Mouse (Mus musculus) gastrocnemius, adult 18-20 months (tissue): ENCODE data around the gene Treml1. TPM values are rescaled to one million over a fixed set of nuclear protein-coding genes. Genes with fewer than 3 reads are reported as not detected.
"Not testable (repeated sequence)": the region's sequence is repeated elsewhere in the genome, so short reads cannot be mapped to it uniquely, and the experiment has no call there.

Experiments
- DNase-seq: peaks from one replicate; pipeline ENCODE4 v3.0.0; 2021; ENCODE audit warnings: low spot score
- long read RNA-seq, 2 experiments: library from polyadenylated mRNA; stranded (forward); transcript quantifications; one replicate each; pipeline ENCODE4 v2.0.0; 2021
- total RNA-seq, 2 experiments: library from RNA; stranded (reverse); gene quantifications; 2 replicates each; pipeline ENCODE4 v1.2.3; 2021

Gene Treml1
- total RNA-seq: under 1 TPM in 1 of 2 experiments, not detected in 1; 0.19 TPM
- long read RNA-seq, experiment 1: 0 reads
- long read RNA-seq, experiment 2: 0 reads

- no peak for DNase-seq
Observed at GRCm38 (mm10) chr17:48359616-48360015, at the start of gene Treml1. TSS of gene Treml1 (plus strand) at chr17:48359916.

GRCm38 (mm10) chr17:48312124-48312523, 47.6 kb upstream of the Treml1 start:
- no peak for DNase-seq

- DNase-seq: not testable (repeated sequence)
Observed at GRCm38 (mm10) chr17:48315905-48316579, 43.7 kb upstream of the Treml1 start, which contains the start of gene B430306N03Rik. TSS of gene B430306N03Rik (plus strand) at chr17:48316141.

GRCm38 (mm10) chr17:48318686-48319085, 41.0 kb upstream of the Treml1 start:
- no peak for DNase-seq

GRCm38 (mm10) chr17:48321279-48321678, 38.4 kb upstream of the Treml1 start:
- no peak for DNase-seq

GRCm38 (mm10) chr17:48323236-48323635, 36.5 kb upstream of the Treml1 start:
- DNase-seq: no peak

GRCm38 (mm10) chr17:48324258-48324657, 35.5 kb upstream of the Treml1 start:
- DNase-seq: no peak

- no peak for DNase-seq
Observed at GRCm38 (mm10) chr17:48325093-48325492, 34.6 kb upstream of the Treml1 start.

GRCm38 (mm10) chr17:48325638-48326037, 34.1 kb upstream of the Treml1 start:
- no peak for DNase-seq

GRCm38 (mm10) chr17:48326656-48327055, 33.1 kb upstream of the Treml1 start:
- no peak for DNase-seq

GRCm38 (mm10) chr17:48332524-48332923, 27.2 kb upstream of the Treml1 start:
- DNase-seq: no peak

GRCm38 (mm10) chr17:48334186-48334585, 25.5 kb upstream of the Treml1 start:
- DNase-seq: no peak

GRCm38 (mm10) chr17:48336857-48337256, 22.9 kb upstream of the Treml1 start:
- peak; percentile 65 for DNase-seq

GRCm38 (mm10) chr17:48340267-48340666, 19.4 kb upstream of the Treml1 start:
- DNase-seq: no peak

GRCm38 (mm10) chr17:48341947-48342346, 17.8 kb upstream of the Treml1 start:
- DNase-seq: no peak

- DNase-seq: no peak
Observed at GRCm38 (mm10) chr17:48343065-48343464, 16.7 kb upstream of the Treml1 start.

- DNase-seq: no peak
Observed at GRCm38 (mm10) chr17:48345824-48346223, 13.9 kb upstream of the Treml1 start.

- DNase-seq: no peak
Observed at GRCm38 (mm10) chr17:48346231-48346630, 13.5 kb upstream of the Treml1 start, which contains the start of gene Trem2. TSS of gene Trem2 (plus strand) at chr17:48346401.

- DNase-seq: no peak
Observed at GRCm38 (mm10) chr17:48346834-48347233, 12.9 kb upstream of the Treml1 start.

GRCm38 (mm10) chr17:48347287-48347686, 12.4 kb upstream of the Treml1 start:
- DNase-seq: no peak

- DNase-seq: no peak
Observed at GRCm38 (mm10) chr17:48350681-48351193, 9.0 kb upstream of the Treml1 start.

GRCm38 (mm10) chr17:48352976-48353375, 6.7 kb upstream of the Treml1 start:
- DNase-seq: not testable (repeated sequence)

GRCm38 (mm10) chr17:48355822-48356221, 3.9 kb upstream of the Treml1 start:
- DNase-seq: no peak
